Mouse (Mus musculus) gastrocnemius, postnatal 4 days (tissue): ENCODE results near the gene Glipr1. TPM values are rescaled to one million over a fixed set of nuclear protein-coding genes. Genes with fewer than 3 reads are reported as not detected.

Source experiments
- DNase-seq, 2 experiments: peaks; one replicate each; pipeline ENCODE4 v3.0.0; 2021 to 2022; ENCODE audit warnings: low spot score in 2 of 2, mixed read lengths in 2 of 2
- total RNA-seq, 2 experiments: library from RNA; stranded (reverse); gene quantifications; 2 replicates each; pipeline ENCODE4 v1.2.3; 2021

Gene Glipr1
- total RNA-seq, 2 experiments from 2014 or later, result 0.91 to 0.93 TPM

- DNase-seq, result no peak
These were observed 36.0 kb downstream of the Glipr1 start for GRCm38 (mm10) chr10:111966394-111966793.

GRCm38 (mm10) chr10:111960459-111960858, 42.0 kb downstream of the Glipr1 start:
- DNase-seq, result no peak

GRCm38 (mm10) chr10:111959353-111959752, 43.1 kb downstream of the Glipr1 start:
- DNase-seq, result no peak

- no peak for DNase-seq
These were observed 44.4 kb downstream of the Glipr1 start for GRCm38 (mm10) chr10:111958046-111958421.

GRCm38 (mm10) chr10:111957271-111958045, 45.0 kb downstream of the Glipr1 start:
- DNase-seq, result peak; percentile 28 to 49

GRCm38 (mm10) chr10:111955836-111956235, 46.6 kb downstream of the Glipr1 start:
- DNase-seq, result no peak

- DNase-seq, result no peak
These were observed 53.4 kb downstream of the Glipr1 start for GRCm38 (mm10) chr10:111949008-111949407.

GRCm38 (mm10) chr10:111948041-111948440, 54.4 kb downstream of the Glipr1 start:
- DNase-seq, result no peak

- no peak for DNase-seq
These were observed 56.9 kb downstream of the Glipr1 start for GRCm38 (mm10) chr10:111945563-111945962.

GRCm38 (mm10) chr10:111943026-111943425, 59.4 kb downstream of the Glipr1 start:
- no peak for DNase-seq

GRCm38 (mm10) chr10:111937146-111937534, 65.3 kb downstream of the Glipr1 start:
- no peak for DNase-seq

- DNase-seq, result peak; percentile 33 to 70
These were observed 65.8 kb downstream of the Glipr1 start for GRCm38 (mm10) chr10:111936491-111937145.

GRCm38 (mm10) chr10:111936021-111936420, 66.4 kb downstream of the Glipr1 start:
- DNase-seq, result no peak

Other genes starting within 250 kb of the Glipr1 start
- gene Krr1, start 30.0 kb downstream of the Glipr1 start, total RNA-seq, result 10 to 100 TPM; 25.1 to 25.2 TPM
- not detected for gene Glipr1l1, start 57.6 kb upstream of the Glipr1 start, total RNA-seq
- not detected for gene Glipr1l2, start 80.7 kb upstream of the Glipr1 start, total RNA-seq
- not detected for gene Glipr1l3, start 157.7 kb upstream of the Glipr1 start, total RNA-seq
- under 1 TPM in 1 of 2 experiments, not detected in 1; 0.10 TPM for gene Caps2, start 161.0 kb upstream of the Glipr1 start, total RNA-seq